In genomic region chr8:88686906-88687235, GRCm38 (mm10) we compare ENCODE assay signal across 15 mouse cellular contexts. TPM values are rescaled to one million over a fixed set of nuclear protein-coding genes. Genes with fewer than 3 reads are reported as not detected.
"Had no signal": no experiment of that assay in that cellular context is flagged by ENCODE, and none has a peak within 500 bp of the region (broad histone marks: within the 10 kb centered on the region; RNA-seq: fewer than 3 reads in every experiment).

No protein-coding gene starts in this region.

- H3K36me3 ChIP-seq: limb, embryonic 12.5 days; midbrain, embryonic 15.5 days; neural tube, embryonic 13.5 days had no signal

- H3K4me2 ChIP-seq: limb, embryonic 12.5 days; midbrain, embryonic 11.5 days; midbrain, embryonic 15.5 days; neural tube, embryonic 13.5 days had no signal

- H3K27ac ChIP-seq: limb, embryonic 12.5 days; liver, embryonic 14.5 days; macrophage; midbrain, embryonic 15.5 days; neural tube, embryonic 13.5 days had no signal

- DNase-seq: kidney, adult 8-10 months; kidney, postnatal 25 days; liver; lung, adult 2 months; right cerebral cortex, postnatal 14 days; thymus, postnatal 36 days had no signal

- H3K9me3 ChIP-seq: limb, embryonic 12.5 days; megakaryocyte, embryonic 14.5 days; midbrain, embryonic 15.5 days; neural tube, embryonic 13.5 days had no signal

- H3K27me3 ChIP-seq: midbrain, embryonic 15.5 days; neural tube, embryonic 13.5 days had no signal

- ATAC-seq: inflammation-experienced regulatory T-cells, adult 6 months; intestine, postnatal 0 days; midbrain, embryonic 15.5 days had no signal

- H3K4me1 ChIP-seq: midbrain, embryonic 15.5 days; neural tube, embryonic 13.5 days had no signal

- H3K9ac ChIP-seq: limb, embryonic 12.5 days; liver, embryonic 14.5 days; midbrain, embryonic 15.5 days; neural tube, embryonic 13.5 days had no signal

- H3K4me3 ChIP-seq: limb, embryonic 12.5 days; megakaryocyte, embryonic 14.5 days; midbrain, embryonic 15.5 days; neural tube, embryonic 13.5 days had no signal

RNA-seq across cellular contexts. Expression of gene Nod2, which starts 39.8 kb away (rescaled TPM):
- polyA plus RNA-seq: neural tube, embryonic 13.5 days had no signal
